Mouse (Mus musculus): Measurements from ENCODE around the gene Oscar. TPM values are rescaled to one million over a fixed set of nuclear protein-coding genes. Genes with fewer than 3 reads are reported as not detected.

Oscar gene
- polyA plus RNA-seq, 1 experiment, result not detected

DNA sequence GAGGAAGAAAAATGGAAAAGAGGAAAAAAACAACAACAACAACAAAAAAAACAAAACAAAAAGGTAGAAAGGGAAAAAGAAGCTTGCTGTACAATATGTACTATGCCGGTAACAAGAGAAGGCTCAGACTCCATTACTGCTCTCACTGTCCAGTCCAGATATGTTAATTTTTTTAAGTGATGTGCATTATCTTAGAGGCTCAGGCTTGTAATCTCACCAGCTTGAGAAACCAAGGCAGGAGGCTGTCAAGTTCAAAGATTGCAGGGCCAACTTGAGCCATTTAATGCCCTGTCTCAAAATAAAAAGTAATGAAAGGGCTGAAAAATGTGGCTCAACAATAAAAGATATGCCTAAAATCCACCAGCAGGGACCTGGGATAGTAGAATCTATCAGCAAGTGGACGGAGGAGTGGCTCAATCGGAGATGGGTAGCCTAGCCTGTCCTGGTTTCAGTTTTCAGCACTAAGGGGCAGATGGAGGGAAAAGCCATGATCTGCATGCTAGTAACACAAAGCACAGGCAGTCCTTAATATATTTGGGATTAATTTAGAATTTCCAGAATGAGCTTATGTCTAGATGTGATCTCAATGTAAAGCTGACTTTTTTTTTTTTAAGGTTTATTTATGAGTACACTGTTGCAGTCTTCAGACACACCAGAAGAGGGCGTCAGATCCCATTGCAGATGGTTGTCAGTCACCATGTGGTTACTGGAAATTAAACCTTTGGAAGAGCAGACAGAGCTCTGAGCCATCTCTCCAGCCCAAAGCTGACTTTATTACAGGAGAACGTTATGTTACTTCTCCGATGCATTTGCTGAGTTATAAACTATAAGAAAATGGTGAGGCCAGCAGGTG is 658 bp upstream of the Oscar start:
- no peak for TF ChIP-seq POLR2A (IDR thresholded peaks at IDR 0.05; ENCODE audit: insufficient read depth, low read length)
- no peak for TF ChIP-seq EP300 (IDR thresholded peaks at IDR 0.05; ENCODE audit: insufficient read depth, low read depth, low read length)
- peak; percentile 4 for TF ChIP-seq CTCF (IDR thresholded peaks at IDR 0.05; ENCODE audit: low read depth, low read length)
- 0 out of 2 replicates have a peak overlapping the region, but pooled peaks have one; percentile 84 for H3K9ac ChIP-seq (ENCODE audit: low read depth, poor library complexity, severe bottlenecking)
- H3K27me3 ChIP-seq (ENCODE audit: control insufficient read depth, insufficient read depth, low read length, poor library complexity, severe bottlenecking), result no peaks in the 10 kb centered on the region
- H3K4me1 ChIP-seq (ENCODE audit: control insufficient read depth, insufficient read depth, low read length), result no peaks in the 10 kb centered on the region
- no peak overlapping the region for H3K27ac ChIP-seq (ENCODE audit: insufficient read depth, low read length)
- H3K9me3 ChIP-seq (replicated peaks; ENCODE audit: control insufficient read depth, insufficient read depth, low read length, poor library complexity, severe bottlenecking), result no peaks in the 10 kb centered on the region
- peak overlapping the region; percentile 25; the same call in 1 of the 2 replicates for H3K4me3 ChIP-seq (ENCODE audit: low read depth, low read length)
- H3K36me3 ChIP-seq (ENCODE audit: control insufficient read depth, insufficient read depth, low read length, poor library complexity, severe bottlenecking), result peaks cover 13% of the 10 kb centered on the region; the same call in 1 of the 2 replicates

DNA sequence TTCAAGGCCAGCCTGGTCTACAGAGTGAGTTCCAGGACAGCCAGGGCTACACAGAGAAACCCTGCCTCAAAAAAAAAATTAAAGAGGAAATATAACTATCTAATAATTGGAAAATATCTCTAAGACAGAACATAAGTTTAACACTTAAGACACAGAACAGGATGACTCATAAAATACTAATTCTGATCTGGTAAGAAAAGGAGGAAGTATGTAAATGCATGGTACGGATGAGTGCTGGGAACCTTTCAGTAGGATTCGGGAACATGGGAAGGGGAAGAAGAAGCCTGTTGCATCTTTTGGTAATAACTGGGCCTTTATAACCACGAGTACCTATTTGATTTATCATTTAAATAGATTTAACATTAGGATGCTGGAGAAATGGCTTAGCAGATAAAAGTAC is 1.9 kb downstream of the Oscar start:
- H3K36me3 ChIP-seq (ENCODE audit: control insufficient read depth, insufficient read depth, low read length, poor library complexity, severe bottlenecking), result no peaks in the 10 kb centered on the region
- TF ChIP-seq EP300 (IDR thresholded peaks at IDR 0.05; ENCODE audit: insufficient read depth, low read depth, low read length) (no peak), CTCF (IDR thresholded peaks at IDR 0.05; ENCODE audit: low read depth, low read length) (no peak), POLR2A (IDR thresholded peaks at IDR 0.05; ENCODE audit: insufficient read depth, low read length) (no peak)
- H3K4me3 ChIP-seq (ENCODE audit: low read depth, low read length), result no peak overlapping the region
- H3K4me1 ChIP-seq (ENCODE audit: control insufficient read depth, insufficient read depth, low read length), result no peaks in the 10 kb centered on the region
- no peaks in the 10 kb centered on the region for H3K27me3 ChIP-seq (ENCODE audit: control insufficient read depth, insufficient read depth, low read length, poor library complexity, severe bottlenecking)
- H3K27ac ChIP-seq (ENCODE audit: insufficient read depth, low read length), result no peak overlapping the region
- no peak overlapping the region for H3K9ac ChIP-seq (ENCODE audit: low read depth, poor library complexity, severe bottlenecking)
- no peaks in the 10 kb centered on the region for H3K9me3 ChIP-seq (replicated peaks; ENCODE audit: control insufficient read depth, insufficient read depth, low read length, poor library complexity, severe bottlenecking)

DNA sequence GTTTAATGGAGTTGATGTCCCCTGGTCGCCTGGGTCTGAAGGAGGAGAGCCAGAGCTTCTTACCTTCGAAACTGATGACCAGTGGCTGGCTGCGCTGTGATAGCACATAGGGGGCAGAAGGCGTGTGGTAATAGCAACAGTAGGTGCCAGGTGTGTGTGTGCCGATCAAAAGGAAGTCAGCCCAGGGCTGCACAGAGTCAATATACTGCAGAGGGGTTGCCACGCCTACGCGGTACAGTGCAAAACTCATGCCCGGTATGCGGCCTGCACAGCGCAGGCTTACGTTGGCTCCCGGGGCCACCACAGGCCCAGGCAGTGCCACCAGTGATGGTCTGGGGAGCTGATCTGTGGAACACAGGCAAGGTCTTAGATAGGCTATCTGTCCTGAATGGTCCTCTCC is 5.0 kb downstream of the Oscar start:
- no peaks in the 10 kb centered on the region for H3K36me3 ChIP-seq (ENCODE audit: control insufficient read depth, insufficient read depth, low read length, poor library complexity, severe bottlenecking)
- H3K4me1 ChIP-seq (ENCODE audit: control insufficient read depth, insufficient read depth, low read length), result no peaks in the 10 kb centered on the region
- no peaks in the 10 kb centered on the region for H3K9me3 ChIP-seq (replicated peaks; ENCODE audit: control insufficient read depth, insufficient read depth, low read length, poor library complexity, severe bottlenecking)
- H3K4me3 ChIP-seq (ENCODE audit: low read depth, low read length), result peak overlapping the region; percentile 37
- no peaks in the 10 kb centered on the region for H3K27me3 ChIP-seq (ENCODE audit: control insufficient read depth, insufficient read depth, low read length, poor library complexity, severe bottlenecking)
- no peak for TF ChIP-seq EP300 (IDR thresholded peaks at IDR 0.05; ENCODE audit: insufficient read depth, low read depth, low read length)
- TF ChIP-seq POLR2A (IDR thresholded peaks at IDR 0.05; ENCODE audit: insufficient read depth, low read length), result no peak
- no peak for TF ChIP-seq CTCF (IDR thresholded peaks at IDR 0.05; ENCODE audit: low read depth, low read length)
- no peak overlapping the region for H3K27ac ChIP-seq (ENCODE audit: insufficient read depth, low read length)
- H3K9ac ChIP-seq (ENCODE audit: low read depth, poor library complexity, severe bottlenecking), result 0 out of 2 replicates have a peak overlapping the region, but pooled peaks have one; percentile 0

DNA sequence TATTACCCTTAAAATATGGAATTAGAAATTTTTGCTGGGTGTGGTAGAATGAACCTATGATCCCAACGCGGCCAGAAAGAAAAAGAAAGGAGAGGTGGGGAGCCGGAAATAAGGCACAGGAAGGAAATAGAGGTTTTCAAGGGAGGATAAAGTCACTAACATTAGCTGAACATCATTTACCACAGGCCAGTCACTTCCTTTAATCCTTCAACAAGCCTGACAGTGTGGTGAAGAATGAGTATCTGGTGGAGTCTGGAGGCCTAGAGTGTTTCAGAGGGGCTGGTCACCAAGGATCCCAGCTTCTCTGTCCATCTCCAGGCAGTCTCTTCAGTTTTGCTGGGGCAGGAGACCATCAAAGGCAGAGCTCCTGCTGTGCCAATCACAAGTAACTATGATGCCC is 5.5 kb downstream of the Oscar start:
- no peak overlapping the region for H3K27ac ChIP-seq (ENCODE audit: insufficient read depth, low read length)
- H3K9ac ChIP-seq (ENCODE audit: low read depth, poor library complexity, severe bottlenecking), result no peak overlapping the region
- H3K27me3 ChIP-seq (ENCODE audit: control insufficient read depth, insufficient read depth, low read length, poor library complexity, severe bottlenecking), result no peaks in the 10 kb centered on the region
- no peaks in the 10 kb centered on the region for H3K9me3 ChIP-seq (replicated peaks; ENCODE audit: control insufficient read depth, insufficient read depth, low read length, poor library complexity, severe bottlenecking)
- no peak overlapping the region for H3K4me3 ChIP-seq (ENCODE audit: low read depth, low read length)
- no peaks in the 10 kb centered on the region for H3K36me3 ChIP-seq (ENCODE audit: control insufficient read depth, insufficient read depth, low read length, poor library complexity, severe bottlenecking)
- no peaks in the 10 kb centered on the region for H3K4me1 ChIP-seq (ENCODE audit: control insufficient read depth, insufficient read depth, low read length)
- TF ChIP-seq EP300 (IDR thresholded peaks at IDR 0.05; ENCODE audit: insufficient read depth, low read depth, low read length) (no peak), CTCF (IDR thresholded peaks at IDR 0.05; ENCODE audit: low read depth, low read length) (no peak), POLR2A (IDR thresholded peaks at IDR 0.05; ENCODE audit: insufficient read depth, low read length) (no peak)

DNA sequence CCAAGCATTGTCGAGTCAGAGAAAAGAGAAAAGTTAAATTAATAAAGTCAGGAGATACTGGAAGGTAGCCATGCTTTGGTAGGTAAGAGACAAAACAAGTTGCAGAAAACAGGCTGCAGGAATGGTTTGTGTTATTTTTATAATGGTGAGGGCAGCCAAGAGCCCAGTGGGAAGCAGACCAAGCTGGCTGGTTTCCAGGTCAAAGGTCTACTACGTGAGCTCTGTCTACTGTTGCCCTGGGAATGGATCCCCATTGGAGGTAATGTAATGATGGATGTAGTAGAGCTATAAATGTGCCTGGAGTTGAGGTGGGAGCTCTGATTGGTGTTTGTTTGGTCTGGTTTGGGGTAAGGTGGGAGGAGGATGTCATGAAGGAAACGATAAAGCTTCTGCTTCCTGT is 6.9 kb downstream of the Oscar start:
- Histone ChIP-seq H3K36me3 (ENCODE audit: control insufficient read depth, insufficient read depth, low read length, poor library complexity, severe bottlenecking) (no peaks in the 10 kb centered on the region), H3K9me3 (replicated peaks; ENCODE audit: control insufficient read depth, insufficient read depth, low read length, poor library complexity, severe bottlenecking) (no peaks in the 10 kb centered on the region), H3K27me3 (ENCODE audit: control insufficient read depth, insufficient read depth, low read length, poor library complexity, severe bottlenecking) (no peaks in the 10 kb centered on the region), H3K4me1 (ENCODE audit: control insufficient read depth, insufficient read depth, low read length) (no peaks in the 10 kb centered on the region), H3K4me3 (ENCODE audit: low read depth, low read length) (no peak overlapping the region), H3K9ac (ENCODE audit: low read depth, poor library complexity, severe bottlenecking) (no peak overlapping the region), H3K27ac (ENCODE audit: insufficient read depth, low read length) (no peak overlapping the region)
- TF ChIP-seq CTCF (IDR thresholded peaks at IDR 0.05; ENCODE audit: low read depth, low read length) (no peak), EP300 (IDR thresholded peaks at IDR 0.05; ENCODE audit: insufficient read depth, low read depth, low read length) (no peak), POLR2A (IDR thresholded peaks at IDR 0.05; ENCODE audit: insufficient read depth, low read length) (no peak)

DNA sequence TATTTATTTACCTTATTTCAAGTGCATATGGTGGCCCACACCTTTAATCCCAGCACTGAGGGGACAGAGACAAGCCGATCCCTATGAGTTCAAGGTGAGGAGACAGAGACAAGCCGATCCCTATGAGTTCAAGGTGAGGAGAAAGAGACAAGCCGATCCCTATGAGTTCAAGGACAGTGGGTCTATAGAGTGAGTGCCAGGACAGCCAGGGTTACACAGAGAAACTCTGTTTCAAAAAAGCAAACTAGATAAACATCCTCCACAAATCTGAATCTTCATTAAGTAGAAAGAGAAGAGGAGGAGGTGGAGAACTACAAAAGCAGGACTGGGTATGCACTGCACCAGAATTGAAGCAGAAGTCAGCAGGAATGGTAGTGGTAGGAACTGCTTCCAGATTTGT is 7.3 kb downstream of the Oscar start:
- Histone ChIP-seq H3K4me1 (ENCODE audit: control insufficient read depth, insufficient read depth, low read length) (no peaks in the 10 kb centered on the region), H3K27ac (ENCODE audit: insufficient read depth, low read length) (no peak overlapping the region), H3K36me3 (ENCODE audit: control insufficient read depth, insufficient read depth, low read length, poor library complexity, severe bottlenecking) (no peaks in the 10 kb centered on the region), H3K9ac (ENCODE audit: low read depth, poor library complexity, severe bottlenecking) (no peak overlapping the region), H3K27me3 (ENCODE audit: control insufficient read depth, insufficient read depth, low read length, poor library complexity, severe bottlenecking) (no peaks in the 10 kb centered on the region), H3K9me3 (replicated peaks; ENCODE audit: control insufficient read depth, insufficient read depth, low read length, poor library complexity, severe bottlenecking) (no peaks in the 10 kb centered on the region), H3K4me3 (ENCODE audit: low read depth, low read length) (no peak overlapping the region)
- TF ChIP-seq EP300 (IDR thresholded peaks at IDR 0.05; ENCODE audit: insufficient read depth, low read depth, low read length), result no peak
- no peak for TF ChIP-seq POLR2A (IDR thresholded peaks at IDR 0.05; ENCODE audit: insufficient read depth, low read length)
- TF ChIP-seq CTCF (IDR thresholded peaks at IDR 0.05; ENCODE audit: low read depth, low read length), result no peak
